Mouse (Mus musculus) G1E (cell line): ENCODE measurements around the gene Nell1. TPM values are rescaled to one million over a fixed set of nuclear protein-coding genes. Genes with fewer than 3 reads are reported as not detected.

ENCODE experiments used
- ATAC-seq: 2 replicates; pipeline ENCODE4 v1.8.0; 2016; ENCODE audit warnings: mild to moderate bottlenecking; ENCODE audit not compliant: insufficient number of reproducible peaks, poor library complexity, low FRiP score, severe bottlenecking; ENCODE audit errors: extremely low read depth
- DNase-seq: peaks from one replicate; pipeline ENCODE4 v3.0.0; 2012; ENCODE audit warnings: low spot score
- H3K27me3 ChIP-seq: 2 replicates; pipeline ENCODE4 v1.6.1; 2012; ENCODE audit warnings: mild to moderate bottlenecking, low read length, inconsistent platforms; ENCODE audit not compliant: insufficient read depth
- H3K36me3 ChIP-seq: replicated peaks from 2 replicates; pipeline ENCODE3; 2012; ENCODE audit warnings: mild to moderate bottlenecking, inconsistent platforms
- H3K4me1 ChIP-seq: 2 replicates; pipeline ENCODE4 v1.6.1; 2012; ENCODE audit warnings: low read depth, low read length, inconsistent platforms, mixed read lengths; ENCODE audit not compliant: insufficient read depth
- H3K4me3 ChIP-seq: 2 replicates; pipeline ENCODE4 v1.5.1; 2012; ENCODE audit warnings: low read depth, mild to moderate bottlenecking, inconsistent platforms, low read length, moderate library complexity, mixed read lengths
- H3K9me3 ChIP-seq: replicated peaks from 2 replicates; pipeline ENCODE4 v1.6.1; 2012; ENCODE audit warnings: inconsistent platforms
- CTCF ChIP-seq: IDR thresholded peaks from 2 replicates; pipeline ENCODE4 v1.5.1; 2012; ENCODE audit warnings: low read depth, low read length, inconsistent platforms, mixed read lengths
- GATA1 ChIP-seq: IDR thresholded peaks from 2 replicates; pipeline ENCODE4 v1.6.1; 2012; ENCODE audit warnings: borderline replicate concordance, low read length, inconsistent platforms, mixed read lengths
- GATA2 ChIP-seq: IDR thresholded peaks from 2 replicates; pipeline ENCODE4 v1.6.1; 2012; ENCODE audit warnings: low read depth, low read length, inconsistent platforms, borderline replicate concordance
- POLR2AphosphoS5 ChIP-seq: IDR thresholded peaks from 2 replicates; pipeline ENCODE4 v1.6.1; 2012; ENCODE audit warnings: low read depth, low read length, inconsistent platforms; ENCODE audit not compliant: insufficient replicate concordance
- TAL1 ChIP-seq: conservative IDR thresholded peaks from 2 replicates; pipeline ENCODE4 v1.6.1; 2012; ENCODE audit warnings: low read depth, low read length, inconsistent platforms, mixed read lengths
- polyA plus RNA-seq: library from polyadenylated mRNA; stranded (reverse); fragments of >175 nt; gene quantifications from 2 replicates; pipeline ENCODE4 v1.2.3, GENCODE M21; 2012
- total RNA-seq, 2 experiments: library from RNA; stranded (forward) in 1 of 2; stranded (reverse) in 1 of 2; fragments of 200-1000 nt in 1 of 2; fragments of >200 nt in 1 of 2; fragmentation: Nextera tagmentation in 1 of 2; gene quantifications; 2 replicates each; pipeline ENCODE4 v1.2.3; 2014 to 2017

Gene Nell1
- total and polyA plus RNA-seq, 3 experiments, result 0.05 TPM; not detected in 2

DNA sequence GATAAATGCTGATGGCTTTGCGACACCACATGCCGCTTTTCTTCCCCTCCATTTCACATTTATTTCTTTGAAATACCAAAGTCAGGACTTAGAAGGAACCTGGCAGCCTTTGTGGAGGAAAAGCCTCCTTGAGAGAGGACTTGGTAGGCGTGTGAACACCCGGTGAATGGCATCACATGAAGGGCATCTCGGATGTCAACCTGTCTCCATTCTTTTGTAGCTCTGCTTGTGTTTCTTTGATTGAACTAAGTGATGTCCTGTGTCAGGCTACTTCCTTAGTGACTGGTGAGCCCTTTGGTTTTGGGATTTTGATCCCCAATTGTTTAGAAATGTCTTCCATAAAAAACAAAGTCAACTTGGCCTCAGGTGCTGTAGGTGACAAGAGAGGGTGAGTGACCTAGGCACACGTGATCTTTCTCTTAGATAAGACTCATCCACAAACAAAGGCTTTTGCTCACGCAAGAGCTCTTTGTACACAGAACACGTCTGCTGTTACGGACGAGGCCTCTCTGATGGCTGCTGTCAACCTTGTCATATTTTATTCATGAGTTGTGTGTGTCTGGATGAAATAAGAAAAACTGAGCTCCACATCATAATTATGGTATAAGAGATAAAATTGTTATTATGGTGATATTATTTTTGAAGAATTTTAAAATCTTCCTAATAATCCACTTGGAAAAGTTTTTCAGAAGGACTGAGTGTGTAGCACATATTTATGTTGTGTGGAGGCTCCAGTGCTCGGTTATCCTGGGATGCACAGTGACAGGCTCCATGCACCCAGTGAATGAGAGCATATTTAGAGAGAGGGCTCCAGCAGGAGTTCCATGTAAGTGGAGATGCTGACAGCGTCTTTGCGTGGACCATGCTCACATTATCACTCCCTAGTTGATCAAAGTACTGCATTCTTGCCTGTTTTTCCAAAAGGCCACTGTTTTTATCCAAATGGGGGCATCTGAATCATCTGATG lies 60.8 kb downstream of the Nell1 start:
- Histone ChIP-seq H3K9me3 (peaks cover 21% of the 10 kb centered on the region), H3K36me3 (no peaks in the 10 kb centered on the region), H3K27me3 (no peaks in the 10 kb centered on the region), H3K4me1 (no peaks in the 10 kb centered on the region), H3K4me3 (no peak overlapping the region)
- TF ChIP-seq CTCF, result no peak
- no peak for TF ChIP-seq POLR2AphosphoS5
- no peak for TF ChIP-seq GATA1
- TF ChIP-seq GATA2, result no peak
- TF ChIP-seq TAL1, result no peak
- ATAC-seq, result no peak
- no peak for DNase-seq

GRCm38 (mm10) chr7:50041112-50041511 lies 66.4 kb downstream of the Nell1 start:
- H3K27me3 ChIP-seq, result no peaks in the 10 kb centered on the region
- DNase-seq, result no peak
- ATAC-seq, result no peak
- peaks cover 29% of the 10 kb centered on the region for H3K9me3 ChIP-seq
- H3K36me3 ChIP-seq, result no peaks in the 10 kb centered on the region
- TF ChIP-seq GATA2, result no peak
- no peak for TF ChIP-seq POLR2AphosphoS5
- no peak for TF ChIP-seq TAL1
- TF ChIP-seq GATA1, result no peak
- no peak for TF ChIP-seq CTCF
- no peaks in the 10 kb centered on the region for H3K4me1 ChIP-seq
- no peak overlapping the region for H3K4me3 ChIP-seq

GRCm38 (mm10) chr7:50050144-50050543 lies 75.5 kb downstream of the Nell1 start:
- TF ChIP-seq CTCF (no peak), GATA2 (no peak), GATA1 (no peak), TAL1 (no peak)
- H3K4me3 ChIP-seq, result no peak overlapping the region
- DNase-seq (no peak), ATAC-seq (no peak)
- H3K27me3 ChIP-seq, result no peaks in the 10 kb centered on the region
- peaks cover 34% of the 10 kb centered on the region for H3K9me3 ChIP-seq
- H3K4me1 ChIP-seq, result no peaks in the 10 kb centered on the region
- H3K36me3 ChIP-seq, result no peaks in the 10 kb centered on the region

- TF ChIP-seq GATA1 (no peak), POLR2AphosphoS5 (no peak), GATA2 (no peak), TAL1 (no peak), CTCF (no peak)
- no peaks in the 10 kb centered on the region for H3K27me3 ChIP-seq
Measured at GRCm38 (mm10) chr7:50053704-50054103, 79.0 kb downstream of the Nell1 start.

DNA sequence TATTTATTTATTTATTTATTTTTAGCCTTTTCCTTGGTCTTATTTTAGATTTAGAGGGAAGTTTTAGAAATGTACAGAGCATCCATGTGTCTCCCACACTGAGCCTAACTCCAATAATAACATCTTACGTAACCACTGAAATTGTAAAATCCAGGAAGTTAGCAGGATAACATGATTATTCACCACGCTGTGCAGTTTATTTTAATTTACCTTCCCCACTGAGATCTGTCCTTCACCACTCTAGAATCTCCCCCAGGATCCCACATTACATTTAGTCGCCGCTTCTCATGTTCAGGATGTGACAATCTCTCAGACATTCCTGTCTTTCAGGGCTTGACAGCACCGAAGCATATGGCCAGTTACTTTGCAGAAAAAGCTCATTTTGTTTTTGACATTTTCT lies 119.8 kb downstream of the Nell1 start:
- Histone ChIP-seq H3K4me1 (no peaks in the 10 kb centered on the region), H3K36me3 (no peaks in the 10 kb centered on the region), H3K27me3 (no peaks in the 10 kb centered on the region), H3K4me3 (no peak overlapping the region), H3K9me3 (peaks cover 29% of the 10 kb centered on the region)
- no peak for TF ChIP-seq CTCF
- TF ChIP-seq TAL1, result no peak
- no peak for TF ChIP-seq POLR2AphosphoS5
- no peak for TF ChIP-seq GATA2
- TF ChIP-seq GATA1, result no peak
- no peak for DNase-seq
- ATAC-seq, result no peak

More at GRCm38 (mm10) chr7:50053704-50054103, 79.0 kb downstream of the Nell1 start:
- no peak for DNase-seq
- no peak for ATAC-seq
- Histone ChIP-seq H3K4me3 (no peak overlapping the region), H3K4me1 (no peaks in the 10 kb centered on the region), H3K36me3 (no peaks in the 10 kb centered on the region), H3K9me3 (peaks cover 19% of the 10 kb centered on the region)

- ATAC-seq, result no peak
- H3K4me1 ChIP-seq, result no peaks in the 10 kb centered on the region
- H3K9me3 ChIP-seq, result peaks cover 16% of the 10 kb centered on the region
- no peaks in the 10 kb centered on the region for H3K27me3 ChIP-seq
- TF ChIP-seq TAL1, result no peak
- TF ChIP-seq CTCF, result no peak
- no peak for TF ChIP-seq POLR2AphosphoS5
- TF ChIP-seq GATA1, result no peak
- no peak for TF ChIP-seq GATA2
- no peak overlapping the region for H3K4me3 ChIP-seq
- no peak for DNase-seq
- no peaks in the 10 kb centered on the region for H3K36me3 ChIP-seq
Measured at GRCm38 (mm10) chr7:50105612-50106321, 131.1 kb downstream of the Nell1 start.
